ENCODE assay signal across 9 mouse cellular contexts in the genomic region with DNA sequence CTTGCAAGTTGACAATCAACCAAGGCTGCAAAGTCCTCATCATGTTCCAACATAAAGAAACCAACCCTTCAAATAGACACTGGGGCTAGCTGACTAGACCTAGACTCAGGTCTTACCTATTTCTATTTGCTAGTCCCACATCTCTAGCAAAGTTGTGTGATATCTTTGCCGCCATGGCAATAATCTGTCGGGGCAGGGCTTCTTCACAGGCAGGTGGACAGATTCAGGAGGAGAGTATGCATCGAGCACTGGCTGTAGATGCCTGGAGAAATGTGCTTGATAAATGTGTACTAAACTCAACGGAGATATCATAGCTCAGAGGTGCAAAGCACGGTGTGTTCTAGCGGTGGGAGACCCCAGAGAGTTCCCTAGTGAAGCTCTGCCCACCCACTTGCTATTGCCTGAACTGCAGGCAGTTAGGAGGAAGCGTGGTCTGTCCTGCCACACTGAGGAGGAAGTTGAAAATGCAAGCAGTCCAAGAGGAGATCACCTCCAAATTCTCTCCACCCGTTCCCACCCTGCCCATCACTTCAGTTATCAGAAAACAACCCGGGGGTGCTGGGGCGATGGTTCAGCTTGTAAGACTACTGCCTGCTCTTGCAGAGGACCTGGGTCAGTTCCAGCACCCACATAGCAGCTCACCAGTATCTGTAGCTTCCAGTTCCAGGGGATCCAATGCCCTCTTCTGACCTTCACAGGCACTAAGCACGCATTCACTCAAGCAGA. TPM values are rescaled to one million over a fixed set of nuclear protein-coding genes. Genes with fewer than 3 reads are reported as not detected.
DNase-seq lines count a peak whose midpoint lies in the region; ATAC-seq and TF ChIP-seq lines count a peak whose summit lies in the region.
"Had no signal": no experiment of that assay in that cellular context is flagged by ENCODE, and none has a peak within 500 bp of the region (broad histone marks: within the 10 kb centered on the region; RNA-seq: fewer than 3 reads in every experiment).

No protein-coding gene starts in this region.

- H3K4me3 ChIP-seq in layer of hippocampus, adult 2 months, result no peak overlapping the region
- H3K4me3 ChIP-seq in bone marrow macrophage, adult 2 months (ENCODE audit: insufficient read depth, low read length), result no peak overlapping the region
- H3K4me3 ChIP-seq in heart, embryonic 14.5 days (ENCODE audit: control insufficient read depth in 1 of 2, insufficient read depth in 1 of 2, low read depth in 1 of 2, low read length in 2 of 2), result no peak overlapping the region; a peak in 1 of 4 replicates

- TF ChIP-seq POLR2A in bone marrow macrophage, adult 2 months (IDR thresholded peaks at IDR 0.05; ENCODE audit: borderline replicate concordance, low read depth, low read length), result no peak

- H3K4me1 ChIP-seq in bone marrow macrophage, adult 2 months (ENCODE audit: control insufficient read depth, insufficient read depth, low read length), result no peaks in the 10 kb centered on the region
- H3K4me1 ChIP-seq in heart, embryonic 14.5 days (ENCODE audit: control insufficient read depth in 2 of 2, insufficient read depth in 2 of 2, low read length in 2 of 2), result peaks cover 0 to 7% of the 10 kb centered on the region in 2 experiments; a peak in 2 of 4 replicates

- no peaks in the 10 kb centered on the region for H3K36me3 ChIP-seq in heart, embryonic 14.5 days (ENCODE audit: control insufficient read depth, insufficient read depth, low read length)

- DNase-seq in layer of hippocampus, adult 2 months (ENCODE audit: low spot score in 2 of 2), result no peak
- DNase-seq in layer of hippocampus, postnatal 25 days (ENCODE audit: extremely low spot score in 1 of 2, low spot score in 1 of 2), result no peak
- DNase-seq in kidney, postnatal 10 days, result no peak
- no peak for DNase-seq in right cerebral cortex, postnatal 14 days
- DNase-seq in left cerebral cortex, adult 18-20 months (ENCODE audit: low spot score in 2 of 2), result no peak
- DNase-seq: gastrocnemius, postnatal 25 days had no signal

- no peak for ATAC-seq in heart, embryonic 14.5 days (ENCODE audit: insufficient number of reproducible peaks, insufficient read depth, low FRiP score, low read depth)
- ATAC-seq in neutrophil, adult 5-6 weeks (ENCODE audit: extremely low read depth, insufficient number of reproducible peaks, low FRiP score, poor library complexity, severe bottlenecking), result 0 out of 2 replicates have a peak, but pooled peaks have one; percentile 16

- no peak overlapping the region for H3K27ac ChIP-seq in layer of hippocampus, adult 2 months
- no peak overlapping the region for H3K27ac ChIP-seq in bone marrow macrophage, adult 2 months (ENCODE audit: insufficient read depth, low read depth, low read length)
- H3K27ac ChIP-seq in heart, embryonic 14.5 days (replicated peaks in 1 of 2; ENCODE audit: control insufficient read depth in 1 of 2, insufficient read depth in 1 of 2, low read depth in 2 of 2, low read length in 2 of 2), result no peak overlapping the region

- H3K27me3 ChIP-seq in heart, embryonic 14.5 days (ENCODE audit: control insufficient read depth, insufficient read depth, low read length), result no peaks in the 10 kb centered on the region; the same call in 1 of the 2 replicates

- H3K9ac ChIP-seq in heart, embryonic 14.5 days (ENCODE audit: low read length), result no peak overlapping the region; the same call in 1 of the 2 replicates

- 34% methylated on average over 11 of the region's 11 CpGs for WGBS in heart, embryonic 14.5 days

- no peaks in the 10 kb centered on the region for H3K9me3 ChIP-seq in heart, embryonic 14.5 days (ENCODE audit: control insufficient read depth, low read length)

- peak overlapping the region; percentile 21 for H3K4me2 ChIP-seq in heart, embryonic 14.5 days (ENCODE audit: low read length)

- peak; percentile 61 for TF ChIP-seq CTCF in layer of hippocampus, adult 2 months (conservative IDR thresholded peaks at IDR 0.05)
- peak; percentile 39; the same call in 1 of the 2 replicates for TF ChIP-seq CTCF in bone marrow macrophage, adult 2 months (IDR thresholded peaks at IDR 0.05; ENCODE audit: low read depth, low read length)

RNA-seq across cellular contexts. Expression of gene Ermap, which starts 1.6 kb away (rescaled TPM):
- under 1 TPM; 0.32 to 0.44 TPM for total RNA-seq in layer of hippocampus, adult 2 months (2021)
- total RNA-seq in layer of hippocampus, postnatal 25 days (2021), result under 1 TPM; 0.31 to 0.47 TPM
- polyA plus RNA-seq in bone marrow macrophage, adult 2 months (2012; ENCODE audit: insufficient read depth, insufficient read length, missing spikeins), result 0.68 TPM in 1 of 2 replicates, not detected in the other
- 0.88 and 1.2 TPM in 2 replicates for polyA plus RNA-seq in heart, embryonic 14.5 days (2014; fragmentation: Nextera tagmentation; extraction: Ambion mirVana)
- total RNA-seq in neutrophil, adult 5-6 weeks (2017), result 0.12 and 0.49 TPM in 2 replicates
- under 1 TPM; 0.40 TPM for total RNA-seq in left cerebral cortex, adult 18-20 months (2021)
- total RNA-seq: gastrocnemius, postnatal 25 days had no signal

RNA-seq across cellular contexts. Expression of gene Svbp, which starts 6.9 kb away (rescaled TPM):
- 10 to 100 TPM; 13.9 to 16.6 TPM for total RNA-seq in layer of hippocampus, adult 2 months (2021)
- total RNA-seq in layer of hippocampus, postnatal 25 days (2021), result 10 to 100 TPM; 17.3 to 20.1 TPM
- 36.6 and 41.1 TPM in 2 replicates for polyA plus RNA-seq in bone marrow macrophage, adult 2 months (2012; ENCODE audit: insufficient read depth, insufficient read length, missing spikeins)
- polyA plus RNA-seq in heart, embryonic 14.5 days (2014; fragmentation: Nextera tagmentation; extraction: Ambion mirVana), result 140 and 141 TPM in 2 replicates
- 50.2 and 63.6 TPM in 2 replicates for total RNA-seq in neutrophil, adult 5-6 weeks (2017)
- 10 to 100 TPM; 16.2 to 18.8 TPM for total RNA-seq in left cerebral cortex, adult 18-20 months (2021)

RNA-seq across cellular contexts. Expression of gene Zfp691, which starts 14.2 kb away (rescaled TPM):
- 1 to 10 TPM; 6.1 to 6.5 TPM for total RNA-seq in layer of hippocampus, adult 2 months (2021)
- total RNA-seq in layer of hippocampus, postnatal 25 days (2021), result 1 to 10 TPM; 6.0 to 8.3 TPM
- 6.4 and 6.9 TPM in 2 replicates for polyA plus RNA-seq in bone marrow macrophage, adult 2 months (2012; ENCODE audit: insufficient read depth, insufficient read length, missing spikeins)
- 11.2 and 12.0 TPM in 2 replicates for polyA plus RNA-seq in heart, embryonic 14.5 days (2014; fragmentation: Nextera tagmentation; extraction: Ambion mirVana)
- total RNA-seq in neutrophil, adult 5-6 weeks (2017), result 6.9 and 10.3 TPM in 2 replicates
- total RNA-seq in left cerebral cortex, adult 18-20 months (2021), result 1 to 10 TPM; 6.2 to 7.5 TPM

RNA-seq across cellular contexts. Expression of gene Tmem269, which starts 29.8 kb away (rescaled TPM):
- total RNA-seq in layer of hippocampus, adult 2 months (2021), result under 1 TPM; 0.77 to 0.93 TPM
- total RNA-seq in layer of hippocampus, postnatal 25 days (2021), result under 1 TPM in 1 of 2 experiments, not detected in 1; 0.34 TPM
- polyA plus RNA-seq in bone marrow macrophage, adult 2 months (2012; ENCODE audit: insufficient read depth, insufficient read length, missing spikeins), result not detected in 2 replicates
- polyA plus RNA-seq in heart, embryonic 14.5 days (2014; fragmentation: Nextera tagmentation; extraction: Ambion mirVana), result 0.19 TPM in 1 of 2 replicates, not detected in the other
- total RNA-seq in neutrophil, adult 5-6 weeks (2017), result not detected in 2 replicates
- under 1 TPM; 0.30 to 0.49 TPM for total RNA-seq in left cerebral cortex, adult 18-20 months (2021)

RNA-seq across cellular contexts. Expression of gene AU022252, which starts 44.3 kb away (rescaled TPM):
- 10 to 100 TPM; 30.5 to 31.9 TPM for total RNA-seq in layer of hippocampus, adult 2 months (2021)
- total RNA-seq in layer of hippocampus, postnatal 25 days (2021), result 10 to 100 TPM; 32.4 to 36.7 TPM
- polyA plus RNA-seq in bone marrow macrophage, adult 2 months (2012; ENCODE audit: insufficient read depth, insufficient read length, missing spikeins), result 7.0 and 9.7 TPM in 2 replicates
- polyA plus RNA-seq in heart, embryonic 14.5 days (2014; fragmentation: Nextera tagmentation; extraction: Ambion mirVana), result 24.8 and 25.1 TPM in 2 replicates
- 5.9 and 8.1 TPM in 2 replicates for total RNA-seq in neutrophil, adult 5-6 weeks (2017)
- total RNA-seq in left cerebral cortex, adult 18-20 months (2021), result 10 to 100 TPM; 25.2 to 29.5 TPM
